Mouse (Mus musculus): ENCODE measurements around the gene Efcab12. TPM values are rescaled to one million over a fixed set of nuclear protein-coding genes. Genes with fewer than 3 reads are reported as not detected.

Efcab12 gene
- polyA plus RNA-seq, 1 experiment from 2014 or later, result 0.06 TPM

DNA sequence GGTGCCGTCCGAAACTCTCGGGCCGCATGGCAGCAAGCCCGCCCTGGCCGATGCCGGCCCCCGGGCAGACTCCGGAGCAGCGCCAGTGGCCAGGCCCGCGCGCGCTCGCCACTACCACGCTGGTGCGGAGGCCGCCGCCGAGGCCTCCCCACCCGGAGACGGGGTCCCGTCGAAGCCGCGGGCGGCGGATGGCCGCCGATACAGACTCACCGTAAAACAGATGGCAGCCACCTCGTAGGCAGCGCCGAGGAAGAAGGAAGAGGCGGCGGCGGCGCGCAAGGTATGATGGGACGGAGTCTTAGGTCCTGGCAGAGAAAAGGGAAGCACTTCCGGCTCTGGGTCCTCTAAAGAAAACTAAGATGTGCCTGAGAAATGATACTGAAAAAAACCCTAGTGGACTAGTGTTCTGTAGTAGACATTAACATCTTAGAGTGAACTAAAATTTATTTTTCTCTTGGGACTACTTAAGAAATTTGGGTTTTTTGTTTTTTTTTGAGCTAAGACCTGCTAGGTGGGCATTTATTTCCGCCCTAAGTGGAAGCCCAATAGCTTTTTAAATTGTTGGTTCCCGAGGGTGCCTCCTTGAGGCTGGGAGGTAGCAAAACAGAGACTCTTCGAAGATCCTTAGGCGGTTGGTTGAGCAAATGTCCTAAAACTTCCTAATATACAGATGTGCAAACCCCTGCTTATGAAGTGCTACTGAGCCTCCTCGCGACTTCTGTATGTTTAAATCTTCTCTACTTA lies 29.6 kb downstream of the Efcab12 start, which contains the start of gene Rpl32:
Gene Rpl32 (minus strand): TSS at position 260 of the 744 bp plus-strand sequence.
- Histone ChIP-seq H3K4me2 (peak within 1 kb of the TSS; percentile 76), H3K36me3 (replicated peaks) (peaks cover 40% of the 10 kb centered on the region), H3K9me3 (replicated peaks) (no peaks in the 10 kb centered on the region), H3K27me3 (no peaks in the 10 kb centered on the region), H3K4me3 (replicated peaks) (peak within 1 kb of the TSS; percentile 96), H3K27ac (replicated peaks) (peak within 1 kb of the TSS; percentile 86), H3K9ac (peak within 1 kb of the TSS; percentile 95), H3K4me1 (replicated peaks) (peaks cover 40% of the 10 kb centered on the region)
- under 1% methylated on average over 47 of the region's 47 CpGs for WGBS (ENCODE audit: insufficient replicate concordance)
- ATAC-seq (ENCODE audit: insufficient read depth), result peak; percentile 83

GRCm38 (mm10) chr6:115808196-115808487 lies 30.1 kb downstream of the Efcab12 start:
- H3K9ac ChIP-seq, result peak overlapping the region; percentile 95
- under 1% methylated on average over 22 of the region's 22 CpGs for WGBS (ENCODE audit: insufficient replicate concordance)
- peak overlapping the region; percentile 76 for H3K4me2 ChIP-seq
- peak overlapping the region; percentile 86 for H3K27ac ChIP-seq (replicated peaks)
- no peaks in the 10 kb centered on the region for H3K27me3 ChIP-seq
- peaks cover 41% of the 10 kb centered on the region for H3K4me1 ChIP-seq (replicated peaks)
- ATAC-seq (ENCODE audit: insufficient read depth), result no peak
- peaks cover 43% of the 10 kb centered on the region for H3K36me3 ChIP-seq (replicated peaks)
- peak overlapping the region; percentile 96 for H3K4me3 ChIP-seq (replicated peaks)
- H3K9me3 ChIP-seq (replicated peaks), result no peaks in the 10 kb centered on the region

GRCm38 (mm10) chr6:115807464-115808195 lies 30.6 kb downstream of the Efcab12 start:
- peaks cover 41% of the 10 kb centered on the region for H3K4me1 ChIP-seq (replicated peaks)
- peak overlapping the region; percentile 95 for H3K9ac ChIP-seq
- H3K27me3 ChIP-seq, result no peaks in the 10 kb centered on the region
- ATAC-seq (ENCODE audit: insufficient read depth), result no peak
- H3K4me3 ChIP-seq (replicated peaks), result peak overlapping the region; percentile 96
- H3K27ac ChIP-seq (replicated peaks), result peak overlapping the region; percentile 86
- H3K36me3 ChIP-seq (replicated peaks), result peaks cover 48% of the 10 kb centered on the region
- H3K9me3 ChIP-seq (replicated peaks), result no peaks in the 10 kb centered on the region
- H3K4me2 ChIP-seq, result peak overlapping the region; percentile 76
- under 1% methylated on average over 15 of the region's 15 CpGs for WGBS (ENCODE audit: insufficient replicate concordance)

DNA sequence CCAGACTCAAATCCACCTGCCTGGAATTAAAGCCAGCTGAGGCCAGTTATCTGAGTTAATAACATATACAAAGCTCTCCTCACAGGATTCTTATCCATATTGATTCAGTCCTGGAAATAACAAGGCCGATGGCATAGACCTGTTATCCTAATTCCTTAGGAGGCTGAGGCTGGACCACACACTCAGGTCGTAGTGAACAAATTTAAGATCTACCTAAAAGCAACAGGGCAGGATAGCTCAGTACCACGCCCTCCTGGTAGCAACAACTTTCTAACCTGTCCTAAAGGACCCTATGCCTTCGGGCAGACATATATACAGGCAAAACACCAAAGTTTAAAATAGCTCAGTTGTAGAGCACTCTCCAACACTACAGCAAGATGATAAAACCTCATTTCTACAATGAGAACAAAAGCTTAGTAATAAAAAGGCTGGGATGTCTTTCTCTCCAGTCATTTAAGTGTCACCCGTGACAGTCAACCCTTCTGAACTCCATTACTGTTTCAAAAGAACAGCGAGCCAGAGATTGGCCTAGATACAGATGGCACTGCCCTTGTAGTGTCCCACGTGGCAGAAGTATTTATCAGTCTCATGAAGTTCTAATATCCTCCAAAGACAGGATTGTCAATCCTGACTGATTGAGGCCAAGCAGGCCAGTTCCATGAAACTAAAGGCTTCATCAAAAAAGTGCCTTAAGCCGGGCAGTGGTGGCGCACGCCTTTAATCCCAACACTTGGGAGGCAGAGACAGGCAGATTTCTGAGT lies 33.6 kb downstream of the Efcab12 start:
- peaks cover 40% of the 10 kb centered on the region for H3K4me1 ChIP-seq (replicated peaks)
- no peak overlapping the region for H3K4me2 ChIP-seq
- WGBS (ENCODE audit: insufficient replicate concordance), result 56% methylated on average over 10 of the region's 10 CpGs
- H3K9ac ChIP-seq, result no peak overlapping the region
- H3K4me3 ChIP-seq (replicated peaks), result no peak overlapping the region
- ATAC-seq (ENCODE audit: insufficient read depth), result no peak
- no peaks in the 10 kb centered on the region for H3K27me3 ChIP-seq
- no peak overlapping the region; the same call in 1 of the 2 replicates for H3K27ac ChIP-seq (replicated peaks)
- no peaks in the 10 kb centered on the region for H3K9me3 ChIP-seq (replicated peaks)
- H3K36me3 ChIP-seq (replicated peaks), result peaks cover 73% of the 10 kb centered on the region

DNA sequence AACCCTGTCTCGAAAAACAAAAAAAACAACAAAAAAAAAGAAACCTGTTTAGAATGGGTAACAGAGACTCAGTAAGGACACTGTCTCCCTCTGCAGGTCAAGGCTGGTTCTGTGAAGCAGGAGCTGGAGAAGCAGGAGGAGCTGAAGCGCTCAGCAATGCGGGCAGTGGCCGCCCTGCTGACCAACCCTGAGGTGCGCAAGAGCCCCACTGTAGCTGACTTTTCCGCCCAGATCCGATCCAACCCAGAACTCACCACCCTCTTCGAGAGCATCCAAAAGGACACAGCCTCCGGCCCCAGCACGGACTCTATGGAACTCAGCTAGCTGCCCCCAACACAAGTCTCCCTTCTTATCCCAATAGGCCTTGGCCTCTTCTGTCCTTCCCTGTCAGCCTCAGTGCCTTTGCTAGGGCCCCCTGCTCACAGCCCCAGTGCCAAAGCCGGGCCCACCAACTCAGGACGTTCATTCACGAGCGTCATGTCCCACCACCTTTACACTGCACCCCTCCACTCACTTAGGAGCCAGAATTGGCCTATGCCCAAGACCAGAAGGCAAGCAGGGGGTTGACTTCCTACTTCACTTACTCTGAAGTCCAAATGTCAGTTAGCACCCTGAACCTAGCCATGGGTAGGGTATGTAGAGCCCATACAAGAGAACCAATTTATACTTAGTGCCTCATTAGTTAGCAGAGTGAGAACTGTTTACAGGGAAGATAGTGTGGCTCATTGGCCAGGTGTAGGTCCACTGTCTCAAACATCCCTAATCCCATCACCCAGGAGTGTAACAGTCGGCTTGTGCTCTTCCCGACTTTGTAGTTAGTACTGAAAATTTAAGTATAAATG lies 34.5 kb downstream of the Efcab12 start:
- Histone ChIP-seq H3K4me1 (replicated peaks) (peaks cover 33% of the 10 kb centered on the region), H3K27ac (replicated peaks) (peak overlapping the region; percentile 9; the same call in 1 of the 2 replicates), H3K36me3 (replicated peaks) (peaks cover 82% of the 10 kb centered on the region), H3K4me3 (replicated peaks) (no peak overlapping the region), H3K9ac (no peak overlapping the region), H3K9me3 (replicated peaks) (no peaks in the 10 kb centered on the region), H3K27me3 (no peaks in the 10 kb centered on the region), H3K4me2 (no peak overlapping the region)
- WGBS (ENCODE audit: insufficient replicate concordance), result 47% methylated on average over 16 of the region's 16 CpGs
- no peak for ATAC-seq (ENCODE audit: insufficient read depth)

GRCm38 (mm10) chr6:115801811-115802210 lies 36.4 kb downstream of the Efcab12 start:
- Histone ChIP-seq H3K4me1 (replicated peaks) (peaks cover 22% of the 10 kb centered on the region), H3K27ac (replicated peaks) (no peak overlapping the region), H3K27me3 (no peaks in the 10 kb centered on the region), H3K4me2 (no peak overlapping the region), H3K4me3 (replicated peaks) (no peak overlapping the region), H3K9me3 (replicated peaks) (no peaks in the 10 kb centered on the region), H3K36me3 (replicated peaks) (peaks cover 83% of the 10 kb centered on the region), H3K9ac (no peak overlapping the region)
- 0 out of 2 replicates have a peak, but pooled peaks have one; percentile 13 for ATAC-seq (ENCODE audit: insufficient read depth)
- WGBS (ENCODE audit: insufficient replicate concordance), result 91% methylated on average over 3 of the region's 3 CpGs

- Histone ChIP-seq H3K36me3 (replicated peaks) (peaks cover 17% of the 10 kb centered on the region), H3K4me1 (replicated peaks) (no peaks in the 10 kb centered on the region), H3K27me3 (no peaks in the 10 kb centered on the region), H3K9me3 (replicated peaks) (no peaks in the 10 kb centered on the region), H3K4me2 (no peak overlapping the region), H3K27ac (replicated peaks) (no peak overlapping the region), H3K4me3 (replicated peaks) (no peak overlapping the region), H3K9ac (no peak overlapping the region)
- no peak for ATAC-seq (ENCODE audit: insufficient read depth)
- 80% methylated on average over 21 of the region's 21 CpGs for WGBS (ENCODE audit: insufficient replicate concordance)
Measured at GRCm38 (mm10) chr6:115792691-115793215, 45.5 kb downstream of the Efcab12 start.

- Histone ChIP-seq H3K9ac (no peak overlapping the region), H3K4me1 (replicated peaks) (no peaks in the 10 kb centered on the region), H3K4me2 (no peak overlapping the region), H3K36me3 (replicated peaks) (peaks cover 17% of the 10 kb centered on the region), H3K9me3 (replicated peaks) (no peaks in the 10 kb centered on the region), H3K27ac (replicated peaks) (no peak overlapping the region), H3K27me3 (no peaks in the 10 kb centered on the region), H3K4me3 (replicated peaks) (no peak overlapping the region)
- no peak for ATAC-seq (ENCODE audit: insufficient read depth)
- WGBS (ENCODE audit: insufficient replicate concordance), result 81% methylated on average over 34 of the region's 34 CpGs
Measured at GRCm38 (mm10) chr6:115791842-115792686, 46.1 kb downstream of the Efcab12 start.

DNA sequence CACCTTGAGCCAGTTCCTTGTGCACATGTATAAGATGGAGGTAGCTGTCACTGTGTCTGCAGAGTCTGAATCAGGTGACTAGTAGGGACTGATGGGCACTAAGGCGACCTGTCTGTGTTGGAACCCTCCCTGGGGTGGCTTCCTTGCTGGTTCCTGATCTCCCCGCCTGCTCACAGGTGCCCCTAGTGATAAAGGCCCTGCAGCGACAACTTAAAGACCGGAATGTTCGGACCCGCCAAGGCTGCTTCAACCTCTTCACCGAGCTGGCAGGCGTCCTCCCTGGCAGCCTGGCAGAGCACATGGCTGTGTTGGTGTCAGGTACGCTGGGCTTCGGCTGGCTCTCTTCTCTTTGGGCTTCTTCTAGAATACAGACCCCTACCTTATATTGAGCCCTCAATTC lies 47.2 kb downstream of the Efcab12 start:
- 65% methylated on average over 10 of the region's 10 CpGs for WGBS (ENCODE audit: insufficient replicate concordance)
- no peak for ATAC-seq (ENCODE audit: insufficient read depth)
- Histone ChIP-seq H3K27me3 (no peaks in the 10 kb centered on the region), H3K27ac (replicated peaks) (no peak overlapping the region), H3K4me1 (replicated peaks) (no peaks in the 10 kb centered on the region), H3K4me3 (replicated peaks) (no peak overlapping the region), H3K36me3 (replicated peaks) (peaks cover 20% of the 10 kb centered on the region), H3K9ac (no peak overlapping the region), H3K9me3 (replicated peaks) (no peaks in the 10 kb centered on the region), H3K4me2 (no peak overlapping the region)

GRCm38 (mm10) chr6:115782781-115783180 lies 55.4 kb downstream of the Efcab12 start:
- no peak overlapping the region for H3K4me3 ChIP-seq (replicated peaks)
- no peak overlapping the region for H3K9ac ChIP-seq
- no peak overlapping the region for H3K27ac ChIP-seq (replicated peaks)
- no peak for ATAC-seq (ENCODE audit: insufficient read depth)
- 74% methylated on average over 3 of the region's 3 CpGs for WGBS (ENCODE audit: insufficient replicate concordance)
- H3K36me3 ChIP-seq (replicated peaks), result peaks cover 15% of the 10 kb centered on the region
- no peaks in the 10 kb centered on the region for H3K9me3 ChIP-seq (replicated peaks)
- H3K27me3 ChIP-seq, result no peaks in the 10 kb centered on the region
- no peak overlapping the region for H3K4me2 ChIP-seq
- H3K4me1 ChIP-seq (replicated peaks), result no peaks in the 10 kb centered on the region

Measured in liver, embryonic 15.5 days (tissue).